Mouse (Mus musculus) kidney, embryonic 15.5 days (tissue): ENCODE measurements around the gene Slc47a2. TPM values are rescaled to one million over a fixed set of nuclear protein-coding genes. Genes with fewer than 3 reads are reported as not detected.

Experiments
- ATAC-seq: fragments of 200-750 bp; cut with Nextera tagmentation; replicated peaks from 2 replicates; pipeline ENCODE4 v1.8.0; 2017; ENCODE audit warnings: moderate TSS enrichment; ENCODE audit not compliant: low FRiP score
- H3K27ac ChIP-seq: fragments of 300-500 bp; sonication (generic); 2 replicates; pipeline ENCODE4 v1.5.1; 2015; ENCODE audit warnings: mild to moderate bottlenecking, inconsistent platforms
- H3K27me3 ChIP-seq: fragments of 300-500 bp; sonication (generic); 2 replicates; pipeline ENCODE4 v1.6.1; 2015; ENCODE audit warnings: inconsistent platforms
- H3K36me3 ChIP-seq: fragments of 300-500 bp; sonication (generic); 2 replicates; pipeline ENCODE4 v1.6.1; 2015; ENCODE audit warnings: inconsistent platforms
- H3K4me1 ChIP-seq: fragments of 300-500 bp; sonication (generic); 2 replicates; pipeline ENCODE4 v1.6.1; 2015; ENCODE audit warnings: inconsistent platforms
- H3K4me2 ChIP-seq: fragments of 300-500 bp; sonication (generic); 2 replicates; pipeline ENCODE4 v1.6.1; 2015; ENCODE audit warnings: moderate library complexity, mild to moderate bottlenecking, inconsistent platforms
- H3K4me3 ChIP-seq: fragments of 300-500 bp; sonication (generic); replicated peaks from 2 replicates; pipeline ENCODE4 v1.5.1; 2015; ENCODE audit warnings: mild to moderate bottlenecking, inconsistent platforms
- H3K9ac ChIP-seq: fragments of 300-500 bp; sonication (generic); 2 replicates; pipeline ENCODE4 v1.6.1; 2015; ENCODE audit warnings: mild to moderate bottlenecking, inconsistent platforms
- H3K9me3 ChIP-seq: fragments of 300-500 bp; sonication (generic); replicated peaks from 2 replicates; pipeline ENCODE4 v1.6.1; 2016; ENCODE audit warnings: inconsistent platforms
- WGBS: fragments of 180-500 bp; shearing (Covaris S2); methylation state at CpG from one replicate; pipeline ENCODE4 v1.1.7; 2015; ENCODE audit warnings: mixed read lengths; 5-methylcytosine and 5-hydroxymethylcytosine counted together
- polyA plus RNA-seq: library from polyadenylated mRNA; unstranded; fragments of >200 nt; fragmentation: Nextera tagmentation; extraction: Ambion mirVana; gene quantifications from 2 replicates; pipeline ENCODE4 v1.2.1, GENCODE M21; 2015

The Slc47a2 gene
- polyA plus RNA-seq, 1 experiment from 2014 or later = not detected

DNA sequence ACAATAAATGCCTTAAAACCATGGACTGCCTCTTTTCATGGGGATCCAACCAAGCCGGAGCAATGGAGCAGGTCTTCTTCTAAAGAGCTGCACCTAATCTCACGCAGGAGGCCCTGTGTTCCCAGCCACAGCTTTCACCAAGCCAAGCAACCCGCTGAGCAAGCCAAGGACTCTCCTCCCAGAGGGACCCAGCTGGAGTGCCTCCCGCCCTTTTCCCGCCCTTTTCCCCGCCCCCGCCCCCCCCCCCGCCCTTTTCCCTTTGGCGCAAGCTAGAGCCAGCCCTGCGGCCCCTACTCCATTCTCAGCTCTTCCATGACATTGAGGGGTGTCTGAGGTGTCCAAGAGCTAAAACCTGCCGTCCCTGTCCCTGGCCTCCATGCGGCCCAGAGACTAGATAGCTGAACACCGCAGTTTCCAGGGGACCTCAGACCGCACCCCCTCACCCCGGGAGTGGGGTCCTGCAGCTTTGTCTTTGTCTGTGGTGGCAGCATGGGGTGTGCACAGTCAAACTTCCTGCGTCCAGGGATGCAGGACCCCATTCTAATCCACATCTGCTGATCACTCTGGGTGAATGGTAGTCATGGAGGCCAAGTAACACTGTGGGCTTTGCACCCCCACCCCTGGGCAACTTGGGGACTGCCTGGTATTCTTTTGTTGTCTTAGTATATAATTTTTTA is 41.8 kb downstream of the Slc47a2 start:
- Histone ChIP-seq H3K36me3 (no peaks in the 10 kb centered on the region), H3K4me2 (peak overlapping the region; percentile 47), H3K27ac (no peak overlapping the region), H3K9me3 (no peaks in the 10 kb centered on the region), H3K4me1 (peaks cover 13% of the 10 kb centered on the region; the same call in 1 of the 2 replicates), H3K9ac (no peak overlapping the region), H3K4me3 (peak overlapping the region; percentile 13), H3K27me3 (no peaks in the 10 kb centered on the region)
- 21% methylated on average over 15 of the region's 16 CpGs for WGBS
- no peak for ATAC-seq

DNA sequence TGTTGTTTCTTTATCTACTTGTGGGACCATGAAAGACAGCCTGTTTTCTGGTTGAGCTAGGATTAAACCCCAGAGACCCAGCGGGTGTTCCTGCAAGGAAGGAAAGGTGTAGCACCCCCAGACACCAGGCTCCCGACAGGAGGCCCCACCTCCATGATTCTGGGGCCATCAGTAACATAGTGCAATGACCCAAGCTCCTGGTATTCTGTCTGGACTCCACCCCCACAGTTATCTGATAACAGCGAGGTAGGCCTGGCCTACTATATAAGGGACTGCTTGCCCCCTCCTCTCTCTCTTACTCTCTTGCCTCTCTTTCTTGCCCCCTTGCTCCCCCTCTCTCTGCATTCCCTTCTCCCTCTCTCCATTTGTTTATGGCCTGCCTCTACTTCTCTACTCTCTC is 42.5 kb downstream of the Slc47a2 start:
- WGBS = 53% methylated on average over 3 of the region's 3 CpGs
- ATAC-seq = no peak
- no peak overlapping the region for H3K4me3 ChIP-seq
- H3K4me1 ChIP-seq = peaks cover 13% of the 10 kb centered on the region; the same call in 1 of the 2 replicates
- H3K9ac ChIP-seq = no peak overlapping the region
- no peak overlapping the region for H3K27ac ChIP-seq
- H3K9me3 ChIP-seq = no peaks in the 10 kb centered on the region
- no peaks in the 10 kb centered on the region for H3K36me3 ChIP-seq
- H3K4me2 ChIP-seq = peak overlapping the region; percentile 47
- H3K27me3 ChIP-seq = no peaks in the 10 kb centered on the region

DNA sequence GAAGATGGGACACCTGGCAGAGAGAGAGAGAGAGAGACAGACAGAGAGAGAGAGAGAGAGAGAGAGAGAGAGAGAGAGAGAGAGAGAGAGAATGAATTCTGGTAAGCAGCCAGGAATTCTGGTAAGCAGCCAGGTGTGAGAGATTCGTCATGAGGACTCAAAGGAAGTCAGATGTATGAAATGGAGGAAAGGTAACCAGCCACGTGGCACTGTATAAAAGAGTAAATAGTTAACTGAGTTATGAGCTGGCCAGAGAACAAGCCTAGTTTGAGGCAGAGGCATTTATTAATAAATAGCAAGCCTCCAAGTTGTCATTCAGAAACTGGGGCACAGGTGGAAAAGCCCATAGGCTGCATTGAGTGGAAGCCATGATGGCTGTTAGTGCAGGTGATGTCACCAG is 44.8 kb downstream of the Slc47a2 start:
- Histone ChIP-seq H3K27me3 (no peaks in the 10 kb centered on the region), H3K36me3 (no peaks in the 10 kb centered on the region), H3K4me3 (no peak overlapping the region), H3K4me1 (peaks cover 13% of the 10 kb centered on the region; the same call in 1 of the 2 replicates), H3K9ac (no peak overlapping the region), H3K4me2 (no peak overlapping the region), H3K9me3 (no peaks in the 10 kb centered on the region), H3K27ac (no peak overlapping the region)
- no peak for ATAC-seq
- 57% methylated on average over 2 of the region's 2 CpGs for WGBS

DNA sequence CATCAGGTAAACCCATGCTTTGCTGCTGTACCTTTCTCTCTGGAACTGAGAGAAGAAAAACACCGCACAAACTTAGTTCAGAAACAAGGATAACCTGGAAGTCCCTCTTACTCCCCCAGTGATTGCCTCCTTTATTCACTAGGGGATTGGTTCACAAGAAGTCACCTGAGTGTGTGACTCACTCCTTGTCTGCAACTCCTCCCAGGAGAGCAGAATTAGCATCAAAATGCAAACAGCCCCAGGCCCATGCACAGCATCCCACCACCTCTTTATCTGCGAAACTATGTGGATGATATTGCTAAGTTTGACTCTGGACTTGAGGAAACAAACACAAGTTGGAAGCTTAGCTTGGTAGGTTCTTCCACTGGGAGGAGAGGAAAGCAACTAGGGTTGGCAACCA is 45.3 kb downstream of the Slc47a2 start:
- H3K36me3 ChIP-seq = no peaks in the 10 kb centered on the region

DNA sequence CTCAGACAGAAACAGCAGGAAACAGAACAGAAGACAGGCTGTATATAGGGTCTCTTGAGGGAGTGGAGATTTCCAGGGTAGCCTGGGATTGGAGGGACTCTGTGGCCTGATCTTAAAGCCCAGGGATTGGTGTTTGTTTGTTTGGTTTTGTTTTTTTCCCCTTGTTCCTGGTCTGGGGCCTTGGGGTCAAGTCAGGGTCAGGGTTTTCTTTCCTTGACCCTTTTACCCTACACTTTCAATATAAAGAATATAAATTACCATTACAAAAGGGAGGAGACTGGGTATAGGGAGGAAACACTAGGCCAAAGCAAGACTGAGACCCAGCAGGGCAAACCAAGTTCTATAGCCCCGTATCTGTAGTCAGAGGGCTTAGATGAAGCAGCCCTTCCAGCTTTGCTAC is 46.1 kb downstream of the Slc47a2 start:
- H3K4me1 ChIP-seq = peaks cover 13% of the 10 kb centered on the region; the same call in 1 of the 2 replicates
- H3K27ac ChIP-seq = no peak overlapping the region
- ATAC-seq = no peak
- no peaks in the 10 kb centered on the region for H3K9me3 ChIP-seq
- H3K9ac ChIP-seq = no peak overlapping the region
- H3K36me3 ChIP-seq = no peaks in the 10 kb centered on the region
- no peak overlapping the region for H3K4me2 ChIP-seq
- WGBS = 83% methylated on average over 1 of the region's 1 CpGs
- H3K27me3 ChIP-seq = no peaks in the 10 kb centered on the region
- no peak overlapping the region for H3K4me3 ChIP-seq

More for the DNA sequence above, 45.3 kb downstream of the Slc47a2 start:
- Histone ChIP-seq H3K4me2 (no peak overlapping the region), H3K4me1 (peaks cover 13% of the 10 kb centered on the region; the same call in 1 of the 2 replicates), H3K27me3 (no peaks in the 10 kb centered on the region), H3K27ac (no peak overlapping the region), H3K4me3 (no peak overlapping the region), H3K9ac (no peak overlapping the region), H3K9me3 (no peaks in the 10 kb centered on the region)
- 89% methylated on average over 2 of the region's 2 CpGs for WGBS
- ATAC-seq = no peak

DNA sequence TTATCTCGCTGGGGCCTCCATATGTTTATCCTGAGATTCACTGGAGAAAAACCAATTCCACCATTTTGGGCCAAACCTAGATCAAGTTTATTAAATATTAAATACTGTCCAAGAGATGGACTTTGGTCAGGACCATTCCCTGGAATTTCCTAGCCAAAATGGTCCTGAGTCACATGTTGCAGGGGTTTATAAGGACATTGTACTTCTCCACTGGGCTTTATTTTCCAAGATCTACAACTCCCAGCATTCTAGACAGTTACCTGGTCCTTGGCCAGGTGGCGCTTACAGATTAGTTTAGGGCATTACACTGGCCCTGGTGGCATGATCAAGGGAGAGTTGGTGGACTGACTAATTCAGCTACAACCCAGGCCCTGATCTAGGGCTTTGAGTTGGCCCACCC is 47.1 kb downstream of the Slc47a2 start:
- WGBS = 91% methylated on average over 2 of the region's 2 CpGs
- Histone ChIP-seq H3K4me3 (no peak overlapping the region), H3K27me3 (no peaks in the 10 kb centered on the region), H3K27ac (no peak overlapping the region), H3K4me1 (peaks cover 7% of the 10 kb centered on the region; the same call in 1 of the 2 replicates), H3K36me3 (no peaks in the 10 kb centered on the region), H3K4me2 (no peak overlapping the region), H3K9ac (no peak overlapping the region), H3K9me3 (no peaks in the 10 kb centered on the region)
- no peak for ATAC-seq

DNA sequence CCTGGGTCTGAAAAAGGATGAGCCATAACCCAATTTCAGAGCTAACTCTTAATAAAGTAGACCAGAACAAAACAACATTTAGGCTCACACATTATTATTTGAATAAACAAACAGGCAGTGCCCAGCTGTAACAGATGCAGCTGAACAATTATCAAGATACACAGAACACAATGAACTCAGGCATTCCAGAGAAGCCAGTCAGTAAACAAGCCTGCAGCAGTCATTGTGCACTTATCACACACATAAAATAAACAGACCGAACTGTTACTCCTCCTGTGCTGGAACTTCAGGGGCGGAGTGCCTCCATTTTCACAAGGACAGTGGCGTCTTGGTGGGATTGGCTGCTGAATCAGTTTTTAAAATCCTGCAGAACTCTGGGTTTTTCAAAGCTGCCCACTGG is 48.2 kb downstream of the Slc47a2 start:
- Histone ChIP-seq H3K9ac (no peak overlapping the region), H3K27ac (no peak overlapping the region), H3K4me3 (no peak overlapping the region), H3K9me3 (no peaks in the 10 kb centered on the region), H3K4me1 (no peaks in the 10 kb centered on the region), H3K36me3 (no peaks in the 10 kb centered on the region), H3K27me3 (no peaks in the 10 kb centered on the region), H3K4me2 (no peak overlapping the region)
- WGBS = 78% methylated on average over 3 of the region's 3 CpGs
- ATAC-seq = no peak

DNA sequence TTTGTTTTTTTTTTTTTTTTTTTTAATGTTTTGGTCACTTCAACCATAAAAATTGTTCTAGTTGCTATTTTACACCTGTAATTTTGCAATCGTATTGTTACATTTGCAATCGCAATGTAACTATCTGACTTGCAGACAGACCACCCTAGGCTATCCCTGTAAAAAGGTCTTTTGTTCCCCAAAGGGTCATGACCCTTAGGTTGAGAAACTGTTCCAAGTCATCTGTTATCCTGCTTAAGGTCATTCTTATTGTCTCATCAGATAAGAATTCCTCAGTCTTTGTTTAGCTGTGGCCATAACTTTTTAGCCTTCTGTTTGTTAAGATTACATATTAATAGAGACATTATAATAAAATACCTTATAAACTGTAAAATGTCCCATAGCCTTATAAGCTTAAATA is 49.4 kb downstream of the Slc47a2 start:
- H3K9me3 ChIP-seq = no peaks in the 10 kb centered on the region
- ATAC-seq = no peak
- no peak overlapping the region for H3K4me3 ChIP-seq
- H3K4me2 ChIP-seq = no peak overlapping the region
- H3K36me3 ChIP-seq = no peaks in the 10 kb centered on the region
- no peaks in the 10 kb centered on the region for H3K4me1 ChIP-seq
- H3K9ac ChIP-seq = no peak overlapping the region
- 77% methylated on average over 2 of the region's 2 CpGs for WGBS
- H3K27me3 ChIP-seq = no peaks in the 10 kb centered on the region
- H3K27ac ChIP-seq = no peak overlapping the region

DNA sequence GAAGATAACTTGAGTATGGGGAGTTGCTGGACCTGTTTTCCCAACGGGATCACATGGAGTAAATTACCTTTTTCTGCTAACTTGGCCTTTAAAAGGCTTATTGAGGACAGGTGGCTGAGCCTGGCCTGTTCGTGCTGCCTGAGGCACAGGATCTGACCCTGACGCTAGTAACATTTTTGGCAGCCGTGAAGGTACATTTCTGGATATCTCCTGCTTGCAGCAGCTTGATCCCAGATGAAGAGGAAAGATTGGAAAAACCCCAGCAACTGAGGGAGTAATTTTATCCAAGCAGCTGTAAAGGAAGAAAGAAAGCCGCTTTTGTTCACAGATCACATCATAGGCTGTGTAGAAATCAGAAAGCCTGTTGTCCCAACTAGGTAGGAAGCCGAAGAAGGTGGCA is 58.3 kb downstream of the Slc47a2 start:
- Histone ChIP-seq H3K9me3 (no peaks in the 10 kb centered on the region), H3K36me3 (no peaks in the 10 kb centered on the region), H3K9ac (no peak overlapping the region), H3K27ac (peak overlapping the region; percentile 64), H3K4me1 (no peaks in the 10 kb centered on the region), H3K4me3 (no peak overlapping the region), H3K27me3 (no peaks in the 10 kb centered on the region), H3K4me2 (no peak overlapping the region)
- WGBS = 74% methylated on average over 6 of the region's 6 CpGs
- ATAC-seq = no peak

DNA sequence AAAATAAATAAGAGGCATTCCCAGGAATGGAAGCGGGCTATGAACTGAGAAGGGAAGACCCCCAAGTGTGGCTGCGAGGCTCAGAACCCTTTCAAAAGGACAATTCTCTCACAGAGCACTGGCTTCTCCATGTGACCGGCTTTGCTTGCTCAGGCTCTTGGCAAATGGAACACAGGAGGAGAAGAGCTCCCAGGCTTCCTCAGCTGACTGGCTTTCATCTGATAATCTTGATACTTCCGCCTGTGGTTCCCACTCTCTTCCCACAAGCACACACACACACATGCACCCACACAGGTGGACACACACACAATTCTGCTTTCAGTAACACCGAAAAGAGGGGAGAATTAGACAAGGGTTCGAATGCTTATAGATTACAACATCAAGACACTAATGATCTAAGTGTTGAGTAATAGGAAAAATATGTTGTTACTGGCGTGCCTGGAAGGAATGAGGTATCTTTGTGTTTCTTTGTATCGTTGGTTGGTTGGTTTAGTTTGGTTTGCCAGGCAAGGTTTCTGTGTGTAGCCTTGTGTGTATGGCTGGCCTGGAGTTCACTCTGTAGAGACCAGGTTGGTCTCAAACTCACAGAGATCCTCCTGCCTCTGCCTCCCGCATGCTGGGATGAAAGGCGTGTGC is 59.1 kb downstream of the Slc47a2 start:
- Histone ChIP-seq H3K9ac (no peak overlapping the region), H3K9me3 (no peaks in the 10 kb centered on the region), H3K27ac (peak overlapping the region; percentile 64; the same call in 1 of the 2 replicates), H3K4me1 (no peaks in the 10 kb centered on the region), H3K4me2 (no peak overlapping the region), H3K36me3 (no peaks in the 10 kb centered on the region), H3K27me3 (no peaks in the 10 kb centered on the region), H3K4me3 (no peak overlapping the region)
- no peak for ATAC-seq
- 82% methylated on average over 10 of the region's 10 CpGs for WGBS

DNA sequence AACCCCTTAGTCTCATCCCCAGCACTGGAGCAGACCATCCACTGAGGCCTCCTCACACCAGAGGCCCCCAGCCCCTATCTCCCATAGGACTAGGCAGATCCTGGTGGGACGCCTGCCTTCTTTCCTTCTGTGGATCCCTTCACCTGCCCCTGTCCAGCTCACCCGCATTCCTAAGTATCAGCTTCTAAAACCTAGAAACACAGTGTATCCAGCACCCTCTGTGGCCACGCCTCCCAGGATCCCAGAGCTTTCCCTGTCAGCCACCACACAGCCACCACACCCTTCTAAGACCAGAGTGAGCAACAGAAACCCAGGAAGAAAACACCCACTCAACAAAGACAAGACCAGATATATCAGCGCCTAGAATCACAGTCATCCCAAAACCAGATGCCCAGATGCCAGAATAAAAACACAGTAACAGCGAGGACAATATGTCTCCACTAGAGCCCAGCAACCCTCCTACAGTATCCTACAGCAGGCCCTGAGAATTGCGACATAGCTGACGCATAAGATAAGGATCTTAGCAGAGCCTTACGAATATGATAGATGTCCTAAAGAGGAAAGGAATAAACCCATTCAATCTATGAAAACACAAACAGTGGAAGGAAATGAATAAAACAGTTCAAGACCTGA is 64.1 kb downstream of the Slc47a2 start:
- 76% methylated on average over 8 of the region's 8 CpGs for WGBS
- H3K9me3 ChIP-seq = no peaks in the 10 kb centered on the region
- no peak overlapping the region for H3K4me3 ChIP-seq
- no peak overlapping the region for H3K27ac ChIP-seq
- H3K4me1 ChIP-seq = no peaks in the 10 kb centered on the region
- no peaks in the 10 kb centered on the region for H3K27me3 ChIP-seq
- no peak overlapping the region for H3K9ac ChIP-seq
- no peaks in the 10 kb centered on the region for H3K36me3 ChIP-seq
- ATAC-seq = no peak
- no peak overlapping the region for H3K4me2 ChIP-seq

DNA sequence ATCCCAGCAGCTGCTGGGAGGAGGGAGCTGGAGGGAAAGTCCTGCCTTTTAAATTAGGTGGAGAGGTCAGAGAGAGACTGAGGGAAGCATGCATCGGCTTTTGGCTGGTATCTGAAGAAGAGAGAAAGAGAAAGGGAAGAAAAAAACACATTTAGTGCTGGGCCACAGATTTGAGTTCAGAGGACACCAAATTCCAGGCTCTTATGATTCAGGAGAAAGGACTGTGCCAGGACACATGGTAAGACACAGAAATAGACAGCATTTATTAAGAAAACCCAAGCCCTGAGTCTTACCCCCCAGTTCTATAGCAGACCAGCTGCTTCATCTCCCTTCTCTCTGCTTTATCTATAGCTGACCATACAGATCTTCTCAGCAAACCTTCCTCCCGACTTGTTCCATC is 64.7 kb downstream of the Slc47a2 start:
- no peaks in the 10 kb centered on the region for H3K36me3 ChIP-seq
- H3K4me1 ChIP-seq = no peaks in the 10 kb centered on the region
- H3K4me3 ChIP-seq = no peak overlapping the region
- H3K27me3 ChIP-seq = no peaks in the 10 kb centered on the region
- WGBS = 77% methylated on average over 2 of the region's 2 CpGs
- no peak overlapping the region for H3K4me2 ChIP-seq
- no peak for ATAC-seq
- H3K27ac ChIP-seq = no peak overlapping the region
- H3K9ac ChIP-seq = no peak overlapping the region
- no peaks in the 10 kb centered on the region for H3K9me3 ChIP-seq
